Mouse (Mus musculus): ENCODE measurements at regions not wholly inside any gene's neighbourhood (a gene's known extent, or its start where the extent isn't known, plus 50 kb on each side); places are given as distances from the start of the nearest gene placed in this dataset.

DNA sequence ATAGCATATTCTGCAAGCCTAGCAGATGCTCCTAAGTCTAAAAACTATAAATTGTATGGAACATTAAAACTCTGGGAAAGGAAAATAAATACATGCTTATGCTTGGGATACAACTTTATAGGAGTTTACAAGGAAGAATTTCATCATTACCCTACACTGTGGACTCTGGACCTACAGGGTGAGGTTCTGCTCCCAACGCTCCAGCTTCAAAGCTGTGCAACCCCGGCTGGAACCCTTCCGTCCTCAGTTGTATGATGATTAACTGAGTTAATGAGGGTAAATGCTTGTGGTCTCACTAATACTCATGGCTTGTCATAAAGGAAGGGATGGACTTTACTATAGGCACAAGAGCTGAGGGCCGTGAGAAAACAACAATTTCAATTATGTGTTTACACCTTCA lies 76.6 kb upstream of the Cited2 start:
- no peak for DNase-seq (ENCODE audit: low read depth, low spot score)

GRCm38 (mm10) chr10:17648077-17648476 lies 74.9 kb upstream of the Cited2 start:
- no peak for DNase-seq (ENCODE audit: low read depth, low spot score)

- no peak for DNase-seq (ENCODE audit: low read depth, low spot score)
Observed at GRCm38 (mm10) chr10:17650997-17651750, 71.8 kb upstream of the Cited2 start.

DNA sequence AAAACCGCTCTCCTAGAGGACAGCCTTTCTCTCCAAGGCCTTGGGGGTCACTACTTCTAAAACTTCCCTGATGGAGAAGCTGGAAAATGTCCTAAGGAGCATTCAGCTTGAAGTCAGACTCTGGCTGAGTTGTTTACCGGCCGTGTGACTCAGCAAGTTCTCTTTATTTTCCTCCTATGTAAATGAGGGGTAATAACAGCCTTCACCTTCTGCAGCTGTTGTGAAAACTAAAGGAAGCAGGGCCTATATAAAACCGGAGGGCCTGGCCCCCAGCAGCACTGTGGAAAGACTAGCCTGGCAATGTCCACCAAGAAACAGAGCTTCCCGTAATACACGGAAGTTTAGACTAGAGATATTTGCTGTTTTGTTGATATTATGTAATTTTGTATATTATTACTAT lies 69.7 kb upstream of the Cited2 start:
- DNase-seq (ENCODE audit: low read depth, low spot score), result no peak

DNA sequence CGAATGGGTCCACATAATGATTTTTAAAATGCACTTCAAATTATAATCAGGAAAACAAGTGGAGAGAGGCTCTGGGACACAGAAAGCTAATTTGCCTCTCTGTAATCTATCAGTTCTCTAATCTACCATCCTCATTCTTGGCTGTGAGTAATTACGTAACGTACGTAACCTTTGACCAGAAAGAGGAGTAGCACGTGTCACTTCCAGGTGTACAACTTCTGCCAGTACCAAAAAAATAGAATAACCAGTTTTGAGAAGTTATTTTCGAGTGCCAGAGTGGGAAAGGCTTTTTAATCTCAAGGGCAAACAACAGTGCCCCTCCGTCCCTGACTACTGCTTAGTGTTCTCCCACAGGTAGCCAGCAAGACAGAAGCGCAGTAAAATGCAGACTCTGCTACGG lies 69.2 kb upstream of the Cited2 start:
- DNase-seq (ENCODE audit: low read depth, low spot score), result no peak

GRCm38 (mm10) chr10:17654308-17654858 lies 68.6 kb upstream of the Cited2 start:
- DNase-seq (ENCODE audit: low read depth, low spot score), result no peak

DNA sequence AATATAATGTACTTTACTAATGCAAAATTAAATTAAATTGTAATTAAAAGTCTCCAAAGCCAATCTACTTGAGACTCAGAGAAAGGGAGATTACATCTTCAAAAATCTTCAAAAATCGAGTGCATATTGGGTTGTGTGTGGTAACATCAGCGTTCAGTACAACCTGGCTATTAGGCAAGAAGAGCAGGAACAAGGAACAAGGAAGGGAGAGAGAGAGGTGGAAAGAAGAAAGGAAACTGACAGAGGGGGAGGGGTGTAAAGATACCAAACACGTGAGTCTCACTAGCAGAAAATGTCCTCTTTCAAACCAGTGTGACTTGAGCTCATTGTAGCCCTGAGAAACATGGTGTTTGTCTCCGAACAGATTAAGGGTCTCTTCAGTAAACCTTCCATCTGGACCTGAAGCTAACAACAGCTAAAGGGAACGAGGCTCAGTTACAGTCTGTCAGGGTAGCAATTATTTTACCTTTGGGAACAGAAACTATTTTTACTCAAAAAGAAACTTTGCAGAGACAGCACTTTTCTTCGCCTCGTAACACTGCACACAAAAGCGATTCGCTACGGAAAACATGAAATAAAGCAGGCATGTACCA lies 67.5 kb upstream of the Cited2 start:
- no peak for DNase-seq (ENCODE audit: low read depth, low spot score)

DNA sequence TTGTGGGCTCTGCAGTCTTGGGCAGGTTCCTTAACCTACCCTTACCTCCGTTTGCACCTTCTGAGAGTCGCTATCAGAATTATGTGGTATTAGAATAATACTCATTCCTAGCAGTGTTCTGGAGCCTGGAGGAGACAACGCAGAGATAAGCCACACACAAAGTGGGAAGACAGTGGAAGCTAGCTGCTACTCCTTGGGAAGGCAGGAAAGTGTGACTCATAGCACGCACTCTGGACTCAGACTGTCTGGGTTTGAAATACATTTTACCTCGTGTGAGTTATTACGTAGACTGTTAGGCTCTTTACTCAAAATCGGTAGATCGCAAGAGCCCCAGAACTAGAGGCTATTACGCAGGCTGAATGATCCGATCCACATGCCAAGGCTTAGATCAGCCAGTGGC lies 66.7 kb upstream of the Cited2 start:
- no peak for DNase-seq (ENCODE audit: low read depth, low spot score)

GRCm38 (mm10) chr10:17656872-17657482 lies 66.0 kb upstream of the Cited2 start:
- DNase-seq (ENCODE audit: low read depth, low spot score), result no peak

GRCm38 (mm10) chr10:17659575-17659974 lies 63.4 kb upstream of the Cited2 start:
- DNase-seq (ENCODE audit: low read depth, low spot score), result no peak

- no peak for DNase-seq (ENCODE audit: low read depth, low spot score)
Observed at GRCm38 (mm10) chr10:17660836-17661452, 62.1 kb upstream of the Cited2 start.

- DNase-seq (ENCODE audit: low read depth, low spot score), result no peak
Observed at GRCm38 (mm10) chr10:17666089-17666488, 56.9 kb upstream of the Cited2 start.

DNA sequence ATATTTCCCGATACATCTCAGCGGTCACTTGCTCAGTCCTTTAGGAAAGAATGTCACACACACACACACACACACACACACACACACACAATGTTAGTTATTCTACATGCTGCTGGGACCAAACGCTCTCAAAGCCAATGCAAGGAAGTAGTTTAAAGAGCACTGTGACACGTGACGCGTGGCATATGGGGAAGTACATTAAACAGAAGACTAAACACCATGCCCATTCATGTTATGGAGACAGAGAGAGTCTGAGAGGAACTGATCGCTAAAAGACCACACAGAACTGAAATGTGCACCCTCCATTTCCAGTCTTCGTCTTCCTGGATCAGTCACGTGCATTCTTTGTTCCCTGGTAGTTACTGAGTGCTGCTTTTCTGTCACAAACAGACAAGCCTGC lies 53.6 kb upstream of the Cited2 start:
- DNase-seq (ENCODE audit: low read depth, low spot score), result no peak

All from embryo, embryonic 11.5 days (tissue).